Mouse (Mus musculus) liver, embryonic 13.5 days (tissue): ENCODE measurements around the gene Phex. TPM values are rescaled to one million over a fixed set of nuclear protein-coding genes. Genes with fewer than 3 reads are reported as not detected.

Source experiments
- ATAC-seq: fragments of 200-750 bp; cut with Nextera tagmentation; 2 replicates; pipeline ENCODE4 v1.8.0; 2017; ENCODE audit warnings: low read depth, mild to moderate bottlenecking, moderate number of reproducible peaks, moderate library complexity
- DNase-seq: peaks from one replicate; pipeline ENCODE4 v3.0.0; 2022
- H3K27ac ChIP-seq: fragments of 300-500 bp; sonication (generic); 2 replicates; pipeline ENCODE4 v1.5.1; 2015; ENCODE audit warnings: moderate library complexity, mild to moderate bottlenecking, inconsistent platforms
- H3K27me3 ChIP-seq: fragments of 300-500 bp; sonication (generic); 2 replicates; pipeline ENCODE4 v1.6.1; 2015; ENCODE audit warnings: mild to moderate bottlenecking, inconsistent platforms
- H3K36me3 ChIP-seq: fragments of 300-500 bp; sonication (generic); 2 replicates; pipeline ENCODE4 v1.6.1; 2015; ENCODE audit warnings: mild to moderate bottlenecking, inconsistent platforms
- H3K4me1 ChIP-seq: fragments of 300-500 bp; sonication (generic); replicated peaks from 2 replicates; pipeline ENCODE4 v1.6.1; 2015; ENCODE audit warnings: inconsistent platforms
- H3K4me2 ChIP-seq: fragments of 300-500 bp; sonication (generic); 2 replicates; pipeline ENCODE4 v1.6.1; 2015; ENCODE audit warnings: inconsistent platforms, mild to moderate bottlenecking, moderate library complexity
- H3K4me3 ChIP-seq: fragments of 300-500 bp; sonication (generic); replicated peaks from 2 replicates; pipeline ENCODE4 v1.5.1; 2015; ENCODE audit warnings: mild to moderate bottlenecking, inconsistent platforms
- H3K9ac ChIP-seq: fragments of 300-500 bp; sonication (generic); 2 replicates; pipeline ENCODE4 v1.6.1; 2015; ENCODE audit warnings: mild to moderate bottlenecking, inconsistent platforms
- H3K9me3 ChIP-seq: fragments of 300-500 bp; sonication (generic); replicated peaks from 2 replicates; pipeline ENCODE4 v1.6.1; 2016; ENCODE audit warnings: inconsistent platforms
- WGBS: fragments of 180-500 bp; shearing (Covaris S2); methylation state at CpG from one replicate; pipeline ENCODE4 v1.1.7; 2015; ENCODE audit not compliant: insufficient replicate concordance; 5-methylcytosine and 5-hydroxymethylcytosine counted together
- microRNA-seq: library from miRNA; unstranded; fragments of <30 nt; microRNA quantifications from one replicate; pipeline ENCODE4, GENCODE M21; 2016
- polyA plus RNA-seq: library from polyadenylated mRNA; unstranded; fragments of >200 nt; fragmentation: Nextera tagmentation; extraction: Ambion mirVana; gene quantifications from 2 replicates; pipeline ENCODE4 v1.2.1, GENCODE M21; 2015

Phex gene
- polyA plus RNA-seq, 1 experiment from 2014 or later, result 0.03 TPM

- ATAC-seq, result no peak
- WGBS, result 67% methylated on average over 1 of the region's 1 CpGs
Observed at GRCm38 (mm10) chrX:157180845-157181244, 234.3 kb downstream of the Phex start.

DNA sequence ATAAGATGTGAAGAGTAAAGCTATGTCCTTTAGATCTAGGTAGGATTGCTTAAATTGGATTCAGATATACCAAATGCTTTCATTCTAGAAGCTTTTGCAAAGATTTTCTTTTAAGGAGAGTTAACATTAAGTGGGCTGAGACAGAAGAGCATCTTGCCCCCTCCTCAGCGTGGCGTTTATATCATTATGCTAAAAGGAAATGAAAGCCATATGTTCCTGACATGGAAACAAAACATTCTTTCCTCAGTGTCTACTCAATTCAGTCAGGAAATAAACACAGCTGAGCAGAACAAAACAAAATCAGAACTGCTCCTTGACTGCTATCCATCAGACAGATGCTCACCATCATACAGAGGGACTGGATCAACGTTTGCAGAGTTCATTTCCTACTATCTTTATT is 251.0 kb downstream of the Phex start:
- Histone ChIP-seq H3K9me3 (no peaks in the 10 kb centered on the region), H3K27me3 (no peaks in the 10 kb centered on the region), H3K4me2 (no peak overlapping the region), H3K4me1 (no peaks in the 10 kb centered on the region), H3K36me3 (no peaks in the 10 kb centered on the region), H3K9ac (no peak overlapping the region), H3K4me3 (no peak overlapping the region), H3K27ac (no peak overlapping the region)
- 62% methylated on average over 3 of the region's 3 CpGs for WGBS
- ATAC-seq (no peak), DNase-seq (no peak)

More at GRCm38 (mm10) chrX:157180845-157181244, 234.3 kb downstream of the Phex start:
- H3K4me2 ChIP-seq, result no peak overlapping the region
- no peak overlapping the region for H3K27ac ChIP-seq
- H3K9ac ChIP-seq, result no peak overlapping the region
- H3K36me3 ChIP-seq, result no peaks in the 10 kb centered on the region
- DNase-seq, result no peak
- H3K4me3 ChIP-seq, result no peak overlapping the region
- no peaks in the 10 kb centered on the region for H3K9me3 ChIP-seq
- no peaks in the 10 kb centered on the region for H3K4me1 ChIP-seq
- no peaks in the 10 kb centered on the region for H3K27me3 ChIP-seq

DNA sequence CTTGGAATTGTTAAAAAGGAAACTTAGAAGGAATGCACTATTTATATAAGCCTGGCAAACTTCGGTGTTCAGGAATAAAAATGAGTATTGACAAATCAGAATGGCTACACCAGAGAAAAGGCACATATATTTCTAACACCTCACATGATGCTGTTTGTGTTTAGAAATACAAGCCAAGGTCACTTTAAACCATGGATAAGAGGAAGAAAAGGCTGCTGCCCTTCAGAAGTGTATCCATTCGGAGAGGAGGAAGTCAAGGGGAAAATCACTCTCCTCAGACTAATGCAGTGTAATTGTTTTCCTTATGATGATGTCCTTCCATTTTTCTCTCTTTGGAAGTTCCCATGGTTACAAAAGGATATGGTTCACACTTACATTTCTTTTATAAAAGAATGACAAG is 251.7 kb downstream of the Phex start:
- no peaks in the 10 kb centered on the region for H3K9me3 ChIP-seq
- DNase-seq (no peak), ATAC-seq (no peak)
- no peak overlapping the region for H3K27ac ChIP-seq
- 61% methylated on average over 2 of the region's 2 CpGs for WGBS
- no peaks in the 10 kb centered on the region for H3K36me3 ChIP-seq
- no peak overlapping the region for H3K4me3 ChIP-seq
- no peak overlapping the region for H3K4me2 ChIP-seq
- no peaks in the 10 kb centered on the region for H3K27me3 ChIP-seq
- no peak overlapping the region for H3K9ac ChIP-seq
- H3K4me1 ChIP-seq, result no peaks in the 10 kb centered on the region

DNA sequence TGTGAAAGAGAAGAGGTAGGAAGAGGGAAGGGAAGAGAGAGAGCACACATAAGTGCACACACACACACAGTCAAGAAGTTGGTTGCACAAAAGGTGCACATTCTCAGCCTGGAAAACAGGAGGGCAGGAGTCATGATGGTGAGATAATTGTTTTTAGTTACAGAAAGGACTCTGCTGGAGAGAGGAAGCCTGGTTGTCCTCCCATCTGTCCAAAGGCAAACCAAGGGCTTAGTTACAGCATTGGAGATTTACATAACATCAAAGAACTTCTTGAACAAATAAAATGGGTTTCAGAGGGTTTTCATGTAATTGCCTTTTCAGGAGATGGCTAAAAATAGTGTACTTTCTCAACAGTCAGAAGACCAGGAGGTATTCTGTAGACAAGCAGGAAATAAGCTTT is 270.4 kb downstream of the Phex start:
- no peaks in the 10 kb centered on the region for H3K9me3 ChIP-seq
- ATAC-seq (no peak), DNase-seq (no peak)
- no peaks in the 10 kb centered on the region for H3K4me1 ChIP-seq
- H3K4me3 ChIP-seq, result no peak overlapping the region
- H3K27me3 ChIP-seq, result no peaks in the 10 kb centered on the region
- H3K36me3 ChIP-seq, result no peaks in the 10 kb centered on the region
- H3K9ac ChIP-seq, result no peak overlapping the region
- H3K27ac ChIP-seq, result no peak overlapping the region
- H3K4me2 ChIP-seq, result no peak overlapping the region

DNA sequence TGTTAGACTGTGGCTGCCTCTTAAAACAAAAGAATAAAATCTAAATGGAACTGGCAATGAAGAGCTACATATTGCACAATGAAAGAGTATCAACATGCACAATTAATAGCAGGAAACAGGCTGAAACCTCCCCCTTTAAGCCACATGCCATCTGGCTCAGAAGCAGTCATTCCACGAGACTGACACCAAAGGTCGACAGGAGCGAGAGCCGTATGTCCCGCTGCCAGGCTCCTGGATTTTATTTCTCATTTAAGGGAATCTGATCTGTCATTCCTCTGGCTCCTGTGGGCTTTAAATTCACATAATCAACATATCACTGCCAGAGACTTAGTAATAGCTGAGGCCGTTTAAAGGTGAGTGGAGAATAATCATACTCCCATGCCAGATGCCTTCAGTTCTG is 275.5 kb downstream of the Phex start:
- ATAC-seq (no peak), DNase-seq (no peak)
- no peaks in the 10 kb centered on the region for H3K4me1 ChIP-seq
- no peak overlapping the region for H3K4me2 ChIP-seq
- H3K9ac ChIP-seq, result no peak overlapping the region
- H3K27ac ChIP-seq, result no peak overlapping the region
- no peak overlapping the region for H3K4me3 ChIP-seq
- H3K27me3 ChIP-seq, result no peaks in the 10 kb centered on the region
- H3K9me3 ChIP-seq, result no peaks in the 10 kb centered on the region
- WGBS, result 74% methylated on average over 6 of the region's 6 CpGs
- H3K36me3 ChIP-seq, result no peaks in the 10 kb centered on the region

Small RNA genes within 50 kb of the gene (microRNA-seq; reads per million reads assigned to microRNA genes)
- gene Gm23798, result not detected

Other genes starting within 250 kb of the Phex start
- 31.5 and 35.1 TPM in 2 replicates for gene Sms, start 77.0 kb upstream of the Phex start, polyA plus RNA-seq
- 0.62 and 1.4 TPM in 2 replicates for gene Yy2, start 153.7 kb upstream of the Phex start, polyA plus RNA-seq
- gene Mbtps2, start 183.4 kb upstream of the Phex start, polyA plus RNA-seq, result 6.4 and 7.5 TPM in 2 replicates